Mouse (Mus musculus): ENCODE data around the gene Sirt4.

Gene Sirt4

GRCm38 (mm10) chr5:115434853-115435754 is 49.4 kb downstream of the Sirt4 start:
- no peak for DNase-seq (ENCODE audit: low read depth, low spot score)

DNA sequence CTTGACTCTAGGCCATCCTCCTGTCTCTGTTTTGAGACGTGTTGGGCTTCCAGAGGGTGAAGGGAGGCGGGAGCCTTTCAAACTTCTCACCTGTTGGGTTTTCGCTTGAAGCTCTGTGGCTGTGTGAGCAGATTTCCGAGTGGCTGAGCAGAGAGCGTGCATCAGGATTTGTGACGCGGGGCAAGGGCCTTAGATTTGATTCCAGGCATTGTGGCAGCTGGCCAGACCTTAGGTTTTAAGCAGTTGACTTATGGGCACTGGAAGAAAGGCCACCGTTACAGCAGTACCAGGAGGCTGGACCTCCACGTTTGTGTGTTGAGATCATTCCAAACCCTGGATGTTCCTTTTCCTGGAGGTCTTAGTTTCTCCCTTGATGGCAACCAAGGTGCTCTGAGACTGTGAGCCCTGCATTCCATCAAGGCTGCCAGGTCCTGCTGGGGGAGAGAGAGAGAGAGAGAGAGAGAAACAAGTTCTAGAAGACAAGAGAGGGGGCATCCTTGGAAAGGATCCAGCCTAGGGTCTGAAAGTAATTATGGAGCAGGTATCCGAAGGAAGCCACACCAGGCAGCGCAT is 50.2 kb downstream of the Sirt4 start:
- DNase-seq (ENCODE audit: low read depth, low spot score) = no peak

DNA sequence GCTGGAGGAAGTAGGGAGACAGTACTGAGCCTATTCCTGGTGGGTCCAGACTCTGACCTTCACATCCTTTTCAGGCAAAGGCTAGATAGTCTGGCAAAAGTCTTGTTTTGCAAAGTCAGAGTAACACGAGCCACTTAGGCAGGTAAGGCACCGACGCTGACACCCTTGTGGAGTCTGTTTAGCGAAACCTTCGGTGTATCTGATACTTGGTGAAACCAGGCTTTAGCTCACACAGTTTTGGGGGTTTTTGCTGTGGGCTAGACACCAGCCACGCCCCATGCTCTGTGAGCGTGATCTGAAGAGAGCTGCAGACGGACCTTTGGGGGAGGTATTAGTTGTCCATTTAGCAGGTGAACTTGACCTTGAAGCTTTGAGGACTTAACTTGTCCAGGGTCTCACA is 51.3 kb downstream of the Sirt4 start:
- no peak for DNase-seq (ENCODE audit: low read depth, low spot score)

GRCm38 (mm10) chr5:115432395-115432794 is 52.1 kb downstream of the Sirt4 start:
- DNase-seq (ENCODE audit: low read depth, low spot score) = no peak

DNA sequence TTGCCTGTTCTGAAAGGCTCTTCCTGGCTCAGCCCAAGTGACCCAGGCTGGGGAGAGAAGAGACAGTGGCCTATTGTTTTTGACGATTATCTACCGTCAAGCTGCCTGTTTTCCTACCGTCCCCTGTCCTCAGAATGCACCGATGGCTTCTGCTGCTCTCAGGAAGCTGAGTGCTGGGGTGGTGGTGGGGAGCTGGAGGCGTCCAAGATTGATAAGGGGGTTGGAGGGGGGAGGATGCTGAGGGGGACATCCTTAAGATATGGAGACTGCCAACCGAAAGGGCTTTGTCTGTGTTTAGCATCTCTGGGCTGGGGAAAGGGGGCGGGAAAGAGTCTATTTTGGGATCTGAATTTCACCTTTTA is 52.6 kb downstream of the Sirt4 start:
- DNase-seq (ENCODE audit: low read depth, low spot score) = no peak

- DNase-seq (ENCODE audit: low read depth, low spot score) = no peak
These were observed 53.2 kb downstream of the Sirt4 start for GRCm38 (mm10) chr5:115431061-115431897.

- DNase-seq (ENCODE audit: low read depth, low spot score) = no peak
These were observed 54.2 kb downstream of the Sirt4 start for GRCm38 (mm10) chr5:115430187-115430960.

GRCm38 (mm10) chr5:115429359-115430186 is 55.0 kb downstream of the Sirt4 start, which contains the start of gene Msi1:
Gene Msi1, plus strand, starts transcription at chr5:115429599.
- no peak for DNase-seq (ENCODE audit: low read depth, low spot score)

GRCm38 (mm10) chr5:115428831-115429358 is 55.6 kb downstream of the Sirt4 start:
- no peak for DNase-seq (ENCODE audit: low read depth, low spot score)

Data from brain, embryonic 18.5 days (tissue).